Mouse (Mus musculus): ENCODE measurements around the gene Resf1. TPM values are rescaled to one million over a fixed set of nuclear protein-coding genes. Genes with fewer than 3 reads are reported as not detected.
"Not testable (repeated sequence)": the region's sequence is repeated elsewhere in the genome, so short reads cannot be mapped to it uniquely, and the experiment has no call there.

Resf1 gene
- total RNA-seq, 2 experiments from 2014 or later, result 26.5 to 29.9 TPM

GRCm38 (mm10) chr6:149338622-149339021, 29.4 kb downstream of the Resf1 start:
- peak; percentile 89 for ATAC-seq (replicated peaks; ENCODE audit: poor library complexity, severe bottlenecking)

GRCm38 (mm10) chr6:149343802-149344201, 34.6 kb downstream of the Resf1 start:
- ATAC-seq (replicated peaks; ENCODE audit: poor library complexity, severe bottlenecking), result peak; percentile 100

GRCm38 (mm10) chr6:149344372-149344771, 35.2 kb downstream of the Resf1 start:
- ATAC-seq (replicated peaks; ENCODE audit: poor library complexity, severe bottlenecking), result peak; percentile 41; the same call in 1 of the 2 replicates

- ATAC-seq (replicated peaks; ENCODE audit: poor library complexity, severe bottlenecking), result not testable (repeated sequence)
These were observed 39.0 kb downstream of the Resf1 start for GRCm38 (mm10) chr6:149348211-149348610.

GRCm38 (mm10) chr6:149354826-149355495, 45.7 kb downstream of the Resf1 start:
- no peak for ATAC-seq (replicated peaks; ENCODE audit: poor library complexity, severe bottlenecking)

GRCm38 (mm10) chr6:149355799-149356198, 46.6 kb downstream of the Resf1 start:
- not testable (repeated sequence) for ATAC-seq (replicated peaks; ENCODE audit: poor library complexity, severe bottlenecking)

GRCm38 (mm10) chr6:149357155-149357554, 47.9 kb downstream of the Resf1 start:
- no peak; the same call in 1 of the 2 replicates for ATAC-seq (replicated peaks; ENCODE audit: poor library complexity, severe bottlenecking)

GRCm38 (mm10) chr6:149362533-149362932, 53.3 kb downstream of the Resf1 start:
- not testable (repeated sequence) for ATAC-seq (replicated peaks; ENCODE audit: poor library complexity, severe bottlenecking)

GRCm38 (mm10) chr6:149365975-149366374, 56.8 kb downstream of the Resf1 start:
- ATAC-seq (replicated peaks; ENCODE audit: poor library complexity, severe bottlenecking), result not testable (repeated sequence)

- ATAC-seq (replicated peaks; ENCODE audit: poor library complexity, severe bottlenecking), result no peak
These were observed 57.2 kb downstream of the Resf1 start for GRCm38 (mm10) chr6:149366403-149366802.

GRCm38 (mm10) chr6:149374986-149375457, 65.8 kb downstream of the Resf1 start:
- peak; percentile 100 for ATAC-seq (replicated peaks; ENCODE audit: poor library complexity, severe bottlenecking)

- no peak for ATAC-seq (replicated peaks; ENCODE audit: poor library complexity, severe bottlenecking)
These were observed 74.3 kb downstream of the Resf1 start for GRCm38 (mm10) chr6:149383531-149383930.

Other genes with a start within 250 kb of the Resf1 start
- 2.0 and 4.0 TPM in 2 replicates for gene Dennd5b, start 207.7 kb upstream of the Resf1 start, total RNA-seq (2014; fragmentation: Nextera tagmentation)
- 0.67 and 0.95 TPM in 2 replicates for gene Dennd5b, start 207.7 kb upstream of the Resf1 start, total RNA-seq (2017)
- gene Gm10203, start 179.2 kb upstream of the Resf1 start, total RNA-seq (2014; fragmentation: Nextera tagmentation), result not detected in 2 replicates
- not detected in 2 replicates for gene Gm10203, start 179.2 kb upstream of the Resf1 start, total RNA-seq (2017)
- gene Etfbkmt, start 169.6 kb upstream of the Resf1 start, total RNA-seq (2014; fragmentation: Nextera tagmentation), result 7.8 and 23.3 TPM in 2 replicates
- gene Etfbkmt, start 169.6 kb upstream of the Resf1 start, total RNA-seq (2017), result 6.1 and 10.3 TPM in 2 replicates
- 5.3 and 10.1 TPM in 2 replicates for gene Amn1, start 120.7 kb upstream of the Resf1 start, total RNA-seq (2014; fragmentation: Nextera tagmentation)
- gene Amn1, start 120.7 kb upstream of the Resf1 start, total RNA-seq (2017), result 6.1 and 8.7 TPM in 2 replicates
- 2.4 and 5.4 TPM in 2 replicates for gene Bicd1, start 99.5 kb downstream of the Resf1 start, total RNA-seq (2014; fragmentation: Nextera tagmentation)
- gene Bicd1, start 99.5 kb downstream of the Resf1 start, total RNA-seq (2017), result 6.2 and 8.7 TPM in 2 replicates

Data from granulocyte monocyte progenitor cell, adult 5-6 weeks (primary cell).